Mouse (Mus musculus): ENCODE measurements at regions not wholly inside any gene's neighbourhood (a gene's known extent, or its start where the extent isn't known, plus 50 kb on each side); places are given as distances from the start of the nearest gene placed in this dataset.

- no peak for DNase-seq (ENCODE audit: low spot score)
These were observed 353.1 kb upstream of the Mmadhc start for GRCm38 (mm10) chr2:50649656-50650055.

DNA sequence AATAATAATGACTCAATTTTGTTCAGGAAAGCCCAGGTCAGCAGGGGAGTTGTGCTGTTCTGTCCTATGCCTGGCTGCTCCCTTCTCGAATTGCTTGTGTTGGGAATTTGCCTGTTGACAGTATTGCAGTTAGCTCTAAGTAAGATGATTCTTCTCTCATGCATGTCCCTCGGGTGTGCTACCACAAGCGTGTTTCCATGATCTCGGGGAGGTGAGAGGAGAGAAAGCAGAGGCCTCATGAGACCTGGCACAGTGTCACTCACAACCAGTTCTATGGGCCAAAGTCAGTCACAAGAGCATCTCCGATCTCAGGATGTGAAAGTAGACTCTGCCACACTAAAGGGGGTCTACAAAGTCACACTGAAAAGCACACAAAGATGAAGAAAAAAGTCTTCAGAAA, 346.6 kb upstream of the Mmadhc start:
- no peak for DNase-seq (ENCODE audit: low spot score)

DNA sequence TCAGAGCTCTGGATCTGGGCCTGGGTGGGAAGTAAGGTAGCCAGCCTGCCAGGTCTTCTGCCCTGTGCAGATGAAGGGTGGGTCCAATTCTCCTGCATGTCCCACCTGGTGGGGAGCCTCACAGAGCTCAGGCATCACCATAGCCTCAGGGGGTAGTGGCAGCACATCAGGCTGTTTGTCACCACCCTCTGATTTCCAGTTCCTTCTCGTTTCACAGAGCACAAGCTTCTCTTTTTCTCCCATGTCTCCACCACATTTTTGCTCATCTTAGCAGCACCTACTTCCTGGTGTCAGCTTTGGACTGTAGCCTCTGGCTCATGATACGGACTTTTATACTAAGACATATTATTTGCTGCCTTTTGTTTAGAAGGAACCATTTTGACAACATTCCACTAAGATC, 345.6 kb upstream of the Mmadhc start:
- DNase-seq (ENCODE audit: low spot score), result no peak

DNA sequence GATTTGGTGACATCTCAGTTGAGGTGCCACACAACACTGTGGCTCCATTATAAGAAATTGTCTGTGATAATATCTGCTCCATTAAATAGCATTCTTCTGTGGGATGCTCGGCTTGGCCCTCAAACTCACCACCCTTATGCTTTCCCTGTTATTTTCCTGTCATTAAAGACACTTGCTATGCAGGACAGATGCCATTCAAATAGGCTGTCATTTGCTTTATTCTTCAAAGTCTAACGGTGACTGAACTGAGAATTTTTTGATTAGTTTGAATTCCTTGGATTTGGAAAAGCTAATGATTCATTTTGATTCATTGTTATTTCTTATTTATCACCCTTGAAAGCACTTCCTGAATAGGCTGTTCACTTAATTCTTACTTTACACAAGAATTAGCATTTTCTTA, 339.3 kb upstream of the Mmadhc start:
- DNase-seq (ENCODE audit: low spot score), result no peak

GRCm38 (mm10) chr2:50631786-50632185, 335.2 kb upstream of the Mmadhc start:
- DNase-seq (ENCODE audit: low spot score), result no peak

DNA sequence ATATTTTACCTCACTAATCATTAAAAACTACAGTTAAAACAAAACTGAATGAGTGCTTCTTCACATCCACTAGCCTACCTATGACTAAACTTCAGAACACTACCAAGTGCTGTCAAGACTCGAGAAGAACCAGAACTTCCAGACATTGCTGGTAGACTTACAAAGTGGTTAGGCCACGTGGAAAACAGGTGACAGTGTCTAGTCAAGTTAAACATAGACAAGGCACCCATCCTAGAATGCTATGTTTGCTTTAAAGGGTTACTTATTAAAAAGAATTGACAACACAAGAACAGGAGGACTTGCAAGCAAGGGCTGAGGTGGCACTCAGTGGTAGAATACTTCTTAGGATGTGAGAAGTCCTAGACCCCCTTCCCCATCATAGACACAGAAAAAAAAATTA, 330.9 kb upstream of the Mmadhc start:
- DNase-seq (ENCODE audit: low spot score), result no peak

- no peak for DNase-seq (ENCODE audit: low spot score)
These were observed 328.7 kb upstream of the Mmadhc start for GRCm38 (mm10) chr2:50625233-50625749.

DNA sequence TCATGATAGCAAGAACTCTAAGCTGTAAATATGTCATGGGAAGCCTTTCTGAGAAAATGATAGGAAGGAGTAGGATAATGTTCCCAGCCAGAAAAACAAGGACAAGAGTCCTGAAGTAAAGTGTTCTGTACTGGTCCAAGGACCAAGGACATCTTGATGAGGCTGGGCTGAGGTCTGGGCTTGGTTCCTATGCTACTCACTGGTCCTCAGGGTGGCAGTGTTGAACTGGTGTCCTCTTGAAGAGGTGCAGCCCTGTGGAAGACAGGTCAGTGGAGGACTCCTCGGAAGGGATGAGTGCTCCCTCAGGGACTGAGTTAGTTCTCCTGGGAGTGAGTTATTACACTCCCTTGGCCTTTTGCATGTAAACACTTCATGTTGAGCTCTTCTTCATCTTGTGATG, 312.5 kb upstream of the Mmadhc start:
- peak; percentile 33 for DNase-seq (ENCODE audit: low spot score)

DNA sequence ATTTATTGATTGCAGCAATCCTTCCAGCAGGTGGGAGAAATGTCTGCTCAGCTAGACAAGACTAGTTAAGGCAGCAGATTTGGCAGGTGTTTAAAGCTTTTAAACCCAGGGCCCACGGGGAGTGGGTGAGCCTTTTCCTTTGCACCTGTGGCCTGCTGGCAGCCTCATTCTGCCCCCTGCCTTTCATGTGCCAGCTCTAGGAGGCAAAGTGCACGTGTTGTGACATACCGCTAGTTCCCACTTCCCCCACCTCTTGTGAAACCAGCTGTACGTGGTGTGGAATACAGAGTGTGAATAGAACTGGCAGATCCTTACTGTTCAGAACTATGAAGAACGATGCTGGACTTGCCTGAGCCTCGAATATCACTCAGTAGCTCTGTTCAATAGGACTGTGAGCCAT, 292.6 kb upstream of the Mmadhc start:
- no peak for DNase-seq (ENCODE audit: low spot score)

DNA sequence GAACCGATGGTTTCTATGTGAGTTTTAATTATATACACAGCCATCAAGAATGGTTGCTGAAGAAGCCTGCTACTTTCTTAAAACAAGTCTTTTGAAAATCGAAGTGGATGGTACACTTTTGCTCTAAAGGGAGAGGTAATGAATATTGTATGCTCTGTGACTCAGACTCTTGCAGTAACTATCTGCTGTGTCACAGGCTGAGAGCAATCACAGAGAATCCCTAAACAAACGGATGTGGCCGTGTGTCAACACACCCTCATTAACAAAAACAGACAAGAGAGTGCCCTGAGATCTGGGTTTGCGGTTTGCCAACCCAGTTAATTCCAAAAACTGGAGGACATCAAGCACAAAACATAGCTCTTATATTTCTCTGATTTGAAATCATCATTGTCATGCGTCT, 292.1 kb upstream of the Mmadhc start:
- no peak for DNase-seq (ENCODE audit: low spot score)

GRCm38 (mm10) chr2:50586321-50587050, 289.9 kb upstream of the Mmadhc start:
- DNase-seq (ENCODE audit: low spot score), result no peak

DNA sequence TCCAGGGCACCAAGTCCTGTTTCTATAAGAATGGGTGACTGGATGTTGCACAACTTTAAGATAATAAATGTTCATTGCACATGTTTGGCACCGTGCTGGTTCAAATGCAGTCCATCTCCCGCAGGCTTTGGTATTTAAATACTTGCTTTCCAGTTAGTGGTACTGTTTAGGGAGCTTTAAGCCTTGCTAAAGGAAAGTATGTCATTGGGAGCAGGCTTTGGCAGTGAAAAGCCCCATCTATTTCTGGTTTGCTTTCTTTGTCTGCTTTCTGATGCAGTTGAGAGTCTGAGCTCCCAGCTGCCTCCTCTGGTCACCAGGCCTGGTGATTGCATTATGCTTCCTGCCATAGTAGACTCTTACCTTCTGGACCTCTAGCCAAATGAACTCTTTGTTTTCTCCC, 283.0 kb upstream of the Mmadhc start:
- no peak for DNase-seq (ENCODE audit: low spot score)

DNA sequence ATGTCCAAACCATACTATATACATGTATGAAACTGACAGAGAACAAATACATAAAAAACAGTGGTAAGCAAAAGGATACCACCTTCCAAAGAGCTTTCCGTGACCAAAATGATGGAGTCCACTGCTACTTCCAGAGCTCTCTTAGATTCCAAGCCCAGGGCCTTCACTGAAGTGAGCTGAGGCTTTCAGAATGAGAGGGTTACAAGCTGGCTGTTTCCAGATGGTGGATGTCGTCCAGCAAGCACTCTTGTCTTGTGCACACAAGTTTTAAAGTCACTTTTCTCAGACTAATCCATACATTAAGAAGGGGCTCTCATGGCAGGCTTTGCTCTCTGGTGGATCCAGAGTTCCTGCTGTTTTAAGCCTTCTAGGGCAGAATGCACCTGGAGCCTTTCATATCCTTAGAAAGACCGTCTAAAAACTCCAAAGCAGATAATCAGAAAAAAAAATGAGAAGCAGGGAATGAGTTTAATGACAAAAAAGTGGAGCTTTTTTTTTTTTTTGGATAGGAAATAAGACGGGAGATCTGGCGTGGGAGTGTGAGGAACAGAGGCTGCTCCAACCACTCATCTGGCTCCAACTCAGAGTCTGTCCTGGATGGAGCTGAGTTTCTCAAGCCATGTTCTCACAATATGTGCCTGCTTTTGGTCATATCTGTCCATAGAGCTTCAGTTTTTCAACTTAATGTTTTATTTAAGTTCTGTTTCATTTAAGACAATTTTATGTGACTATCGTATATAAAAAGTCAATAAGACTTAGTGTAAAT, 281.9 kb upstream of the Mmadhc start:
- no peak for DNase-seq (ENCODE audit: low spot score)

- DNase-seq (ENCODE audit: low spot score), result no peak
These were observed 281.1 kb upstream of the Mmadhc start for GRCm38 (mm10) chr2:50577736-50578135.

- no peak for DNase-seq (ENCODE audit: low spot score)
These were observed 276.9 kb upstream of the Mmadhc start for GRCm38 (mm10) chr2:50573455-50573854.

DNA sequence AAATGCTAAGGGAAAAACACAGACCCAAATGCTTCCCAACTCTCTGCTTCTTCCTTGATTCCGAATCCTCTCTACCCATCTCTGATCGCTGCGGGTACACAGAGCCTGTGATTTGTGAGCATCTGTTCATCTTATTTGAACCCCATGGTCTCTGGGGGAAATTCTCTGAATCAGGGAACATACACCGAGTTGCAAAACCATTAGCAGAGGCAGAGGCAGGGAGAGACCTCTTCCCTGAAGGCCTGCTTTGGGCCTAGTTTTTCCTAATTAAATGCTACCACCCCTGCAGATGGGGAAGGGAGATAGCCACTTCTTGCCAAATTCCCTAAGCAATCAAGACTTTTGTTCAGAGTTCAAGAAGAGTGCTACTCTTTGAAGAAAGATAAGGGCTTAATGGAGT, 274.4 kb upstream of the Mmadhc start:
- DNase-seq (ENCODE audit: low spot score), result no peak

DNA sequence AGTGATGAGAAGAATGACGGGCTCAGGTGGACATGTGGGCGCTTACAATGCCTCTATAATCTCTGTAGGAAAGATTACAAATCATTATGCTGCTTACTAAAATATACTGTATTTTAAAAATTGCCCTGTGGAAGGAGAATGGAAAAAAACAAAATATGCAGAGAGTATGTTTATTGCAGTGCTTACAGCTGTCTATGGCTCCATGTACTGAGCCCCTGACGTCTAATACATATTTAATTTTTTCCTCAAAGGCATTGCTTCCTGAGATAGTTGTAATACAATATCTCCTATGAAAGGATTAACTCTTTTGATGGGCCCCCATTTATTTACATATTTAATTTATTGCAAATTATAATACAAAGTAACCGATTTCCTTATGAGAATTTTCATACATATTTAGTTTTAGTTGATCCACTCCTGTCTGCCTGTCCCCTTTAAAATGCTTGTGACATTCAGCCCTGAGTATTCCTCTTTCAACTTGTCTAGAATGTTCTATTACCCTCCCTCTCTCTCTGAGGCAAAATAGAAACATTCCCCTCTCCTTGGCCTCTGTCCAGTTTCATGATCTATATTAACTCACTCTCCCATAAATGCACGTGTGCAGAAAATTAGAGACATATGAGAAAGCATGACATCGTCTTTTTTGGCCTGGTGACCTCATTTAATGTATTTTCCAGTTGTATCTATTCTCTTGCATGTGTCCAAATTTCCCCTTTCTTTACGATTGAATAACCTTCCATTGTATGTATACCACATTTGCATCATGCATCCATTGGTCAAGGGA, 273.1 kb upstream of the Mmadhc start:
- DNase-seq (ENCODE audit: low spot score), result no peak

- peak; percentile 31 for DNase-seq (ENCODE audit: low spot score)
These were observed 272.3 kb upstream of the Mmadhc start for GRCm38 (mm10) chr2:50568777-50569501.

- DNase-seq (ENCODE audit: low spot score), result no peak
These were observed 270.9 kb upstream of the Mmadhc start for GRCm38 (mm10) chr2:50567542-50567941.

DNA sequence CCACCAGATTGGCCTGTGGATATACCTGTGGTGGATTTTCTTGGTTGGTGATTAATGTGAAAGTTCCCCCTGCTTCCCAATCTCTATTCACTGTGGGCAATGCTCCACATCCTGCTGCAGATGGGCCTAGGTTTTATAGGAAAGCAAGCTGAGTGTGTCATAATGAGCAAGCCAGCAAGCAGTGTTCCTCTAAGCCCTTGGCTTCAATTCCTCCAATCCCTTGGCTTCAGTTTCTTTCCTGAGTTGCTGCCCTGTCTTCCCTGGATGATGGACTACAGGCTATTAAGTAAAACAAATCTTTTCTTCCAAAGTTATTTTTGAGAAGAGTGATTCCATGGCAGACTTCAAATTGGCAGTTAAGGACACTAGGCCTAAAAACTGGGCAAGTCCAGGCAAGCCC, 257.4 kb upstream of the Mmadhc start:
- no peak for DNase-seq (ENCODE audit: low spot score)

- no peak for DNase-seq (ENCODE audit: low spot score)
These were observed 255.8 kb upstream of the Mmadhc start for GRCm38 (mm10) chr2:50552437-50552836.

- no peak for DNase-seq (ENCODE audit: low spot score)
These were observed 253.3 kb upstream of the Mmadhc start for GRCm38 (mm10) chr2:50549871-50550270.
